Mouse (Mus musculus) stomach, postnatal 0 days (tissue): ENCODE results near the gene Pld2. TPM values are rescaled to one million over a fixed set of nuclear protein-coding genes. Genes with fewer than 3 reads are reported as not detected.
"Not testable (repeated sequence)": the region's sequence is repeated elsewhere in the genome, so short reads cannot be mapped to it uniquely, and the experiment has no call there.

ENCODE experiments used
- ATAC-seq: fragments of 200-750 bp; cut with Nextera tagmentation; 2 replicates; pipeline ENCODE4 v1.8.0; 2017; ENCODE audit not compliant: low FRiP score, low TSS enrichment
- DNase-seq: peaks from one replicate; pipeline ENCODE4 v3.0.0-alpha.2; 2016; ENCODE audit warnings: low spot score
- H3K27ac ChIP-seq: fragments of 300-500 bp; sonication (generic); replicated peaks from 2 replicates; pipeline ENCODE4 v1.5.1; 2014; ENCODE audit warnings: mild to moderate bottlenecking, control low read depth
- H3K27me3 ChIP-seq: fragments of 300-500 bp; sonication (generic); 2 replicates; pipeline ENCODE4 v1.6.1; 2014; ENCODE audit warnings: low read length; ENCODE audit not compliant: control insufficient read depth, insufficient read depth
- H3K36me3 ChIP-seq: fragments of 300-500 bp; sonication (generic); 2 replicates; pipeline ENCODE4 v1.6.1; 2014; ENCODE audit warnings: low read length, mixed read lengths; ENCODE audit not compliant: control insufficient read depth, insufficient read depth
- H3K4me1 ChIP-seq: fragments of 300-500 bp; sonication (generic); replicated peaks from 2 replicates; pipeline ENCODE4 v1.6.1; 2014; ENCODE audit warnings: antibody characterized with exemption; ENCODE audit not compliant: control insufficient read depth, insufficient read depth
- H3K4me2 ChIP-seq: fragments of 300-500 bp; sonication (generic); replicated peaks from 2 replicates; pipeline ENCODE4 v1.6.1; 2014; ENCODE audit warnings: low read depth, mild to moderate bottlenecking, control low read depth, moderate library complexity
- H3K4me3 ChIP-seq: fragments of 300-500 bp; sonication (generic); 2 replicates; pipeline ENCODE4 v1.5.1; 2014; ENCODE audit warnings: low read depth, low read length, control low read depth
- H3K9ac ChIP-seq: fragments of 300-500 bp; sonication (generic); 2 replicates; pipeline ENCODE4 v1.6.1; 2014; ENCODE audit warnings: mild to moderate bottlenecking, low read length, control low read depth, mixed read lengths
- H3K9me3 ChIP-seq: fragments of 300-500 bp; sonication (generic); 2 replicates; pipeline ENCODE4 v1.6.1; 2016; ENCODE audit warnings: low read length; ENCODE audit not compliant: control insufficient read depth
- CTCF ChIP-seq: IDR thresholded peaks from 2 replicates; pipeline ENCODE4 v1.5.1; 2016; ENCODE audit warnings: antibody characterized with exemption, low read depth, mild to moderate bottlenecking, moderate library complexity
- EP300 ChIP-seq: optimal IDR thresholded peaks from 2 replicates; pipeline ENCODE3; 2016; ENCODE audit warnings: antibody characterized with exemption
- WGBS: fragments of 180-500 bp; shearing (Covaris S2); extraction: QIAGEN DNeasy Blood & Tissue Kit; methylation state at CpG from one replicate; pipeline ENCODE4 v1.1.7; 2014; 5-methylcytosine and 5-hydroxymethylcytosine counted together
- polyA plus RNA-seq: library from polyadenylated mRNA; unstranded; fragments of >200 nt; fragmentation: Nextera tagmentation; extraction: Ambion mirVana; gene quantifications from 2 replicates; pipeline ENCODE4 v1.2.1, GENCODE M21; 2015

The Pld2 gene
- polyA plus RNA-seq, 1 experiment from 2014 or later, result 16.2 TPM

DNA sequence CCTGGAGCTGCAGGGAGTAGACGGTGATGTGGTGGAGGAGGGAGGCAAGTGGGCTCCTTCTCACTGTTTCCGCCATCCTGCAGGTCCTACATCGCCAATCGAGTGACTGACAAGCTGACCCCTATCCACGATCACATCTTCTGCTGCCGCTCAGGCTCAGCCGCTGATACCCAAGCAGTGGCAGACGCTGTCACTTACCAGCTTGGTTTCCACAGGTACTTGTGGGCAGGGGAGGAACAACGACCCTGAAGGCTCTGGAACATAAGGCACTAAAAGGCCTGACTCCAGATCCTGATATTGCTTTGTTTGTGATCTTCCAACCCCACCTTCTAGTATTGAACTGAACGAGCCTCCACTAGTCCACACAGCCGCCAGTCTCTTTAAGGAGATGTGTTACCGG lies 13.7 kb upstream of the Pld2 start:
- Histone ChIP-seq H3K9me3 (no peaks in the 10 kb centered on the region), H3K27ac (no peak overlapping the region), H3K4me3 (peak overlapping the region; percentile 68; the same call in 1 of the 2 replicates), H3K27me3 (no peaks in the 10 kb centered on the region), H3K9ac (peak overlapping the region; percentile 73; the same call in 1 of the 2 replicates), H3K4me1 (no peaks in the 10 kb centered on the region), H3K36me3 (peaks cover 9% of the 10 kb centered on the region; the same call in 1 of the 2 replicates), H3K4me2 (peak overlapping the region; percentile 64)
- DNase-seq, result no peak
- 85% methylated on average over 12 of the region's 12 CpGs for WGBS
- ATAC-seq, result no peak
- TF ChIP-seq CTCF (no peak), EP300 (no peak)

DNA sequence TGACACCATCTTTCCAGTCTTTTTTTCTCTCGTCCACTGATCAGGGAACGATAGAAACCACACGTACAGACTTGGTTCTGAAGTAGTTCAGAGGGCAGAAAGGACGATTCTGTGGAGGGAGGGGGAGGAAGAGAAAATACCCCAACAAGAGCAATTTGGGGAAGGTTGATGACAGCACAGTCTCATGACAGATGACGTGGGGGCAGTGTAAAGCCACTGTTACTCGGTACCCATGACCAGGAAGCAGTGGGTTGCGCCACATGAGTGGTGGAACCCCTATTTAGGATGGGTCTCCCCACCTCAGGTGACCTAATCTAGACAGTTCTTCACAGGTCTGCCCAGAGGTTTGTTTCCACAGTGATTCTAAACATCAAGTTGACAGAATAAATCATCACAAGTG lies 11.3 kb upstream of the Pld2 start:
- no peak overlapping the region for H3K27ac ChIP-seq
- ATAC-seq, result no peak
- H3K36me3 ChIP-seq, result peaks cover 9% of the 10 kb centered on the region; the same call in 1 of the 2 replicates
- WGBS, result 78% methylated on average over 7 of the region's 7 CpGs
- TF ChIP-seq EP300 (no peak), CTCF (no peak)
- H3K9ac ChIP-seq, result no peak overlapping the region
- DNase-seq, result no peak
- H3K4me2 ChIP-seq, result no peak overlapping the region
- no peak overlapping the region for H3K4me3 ChIP-seq
- H3K9me3 ChIP-seq, result no peaks in the 10 kb centered on the region
- no peaks in the 10 kb centered on the region for H3K27me3 ChIP-seq
- H3K4me1 ChIP-seq, result no peaks in the 10 kb centered on the region

DNA sequence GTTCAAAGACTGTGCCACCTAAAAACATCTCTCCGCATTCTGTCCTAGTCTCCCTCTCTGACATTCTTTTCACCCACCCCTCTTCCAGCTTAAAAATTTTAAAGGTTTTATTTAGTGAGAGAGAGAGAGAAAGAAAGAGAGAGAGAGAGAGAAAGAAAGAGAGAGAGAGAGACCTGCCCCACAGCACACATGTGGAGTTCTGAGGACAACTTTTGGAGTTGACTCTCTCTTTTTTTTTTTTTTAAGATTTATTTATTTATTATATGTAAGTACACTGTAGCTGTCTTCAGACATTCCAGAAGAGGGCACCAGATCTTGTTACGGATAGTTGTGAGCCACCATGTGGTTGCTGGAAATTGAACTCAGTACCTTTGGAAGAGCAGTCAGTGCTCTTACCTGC lies 8.8 kb upstream of the Pld2 start:
- H3K27me3 ChIP-seq, H3K4me2 ChIP-seq, H3K4me1 ChIP-seq, H3K9ac ChIP-seq, ATAC-seq, H3K27ac ChIP-seq, H3K4me3 ChIP-seq, DNase-seq, H3K36me3 ChIP-seq, H3K9me3 ChIP-seq: not testable (repeated sequence)
- 72% methylated on average over 2 of the region's 2 CpGs for WGBS
- peak; percentile 12; the same call in 1 of the 2 replicates for TF ChIP-seq CTCF

DNA sequence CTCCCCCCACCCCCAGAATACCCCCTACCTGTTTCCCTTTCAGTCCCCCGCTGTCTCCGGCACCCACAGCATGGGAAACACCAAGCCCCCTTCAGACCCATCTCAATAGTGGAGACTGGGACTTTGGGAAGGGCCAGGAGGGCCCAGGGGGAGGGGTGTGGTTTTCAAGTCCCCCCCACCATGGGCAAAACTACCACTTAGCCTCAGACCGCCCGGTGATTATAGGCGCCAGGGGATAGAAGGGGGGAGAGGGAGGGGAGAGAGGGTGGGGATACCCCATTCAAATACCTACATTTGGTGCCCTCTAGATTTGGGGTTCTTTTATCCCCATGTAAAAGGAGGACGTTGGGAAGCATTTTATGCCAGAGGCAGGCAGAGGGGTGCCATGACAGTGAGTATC lies 7.0 kb upstream of the Pld2 start, which contains the start of gene Gm40193:
Gm40193 (minus strand) TSS at position 101 of the 400 bp plus-strand sequence.
- Histone ChIP-seq H3K9ac (no peak within 1 kb of the TSS), H3K36me3 (peaks cover 6% of the 10 kb centered on the region; the same call in 1 of the 2 replicates), H3K4me3 (no peak within 1 kb of the TSS), H3K9me3 (no peaks in the 10 kb centered on the region), H3K27ac (no peak within 1 kb of the TSS), H3K27me3 (no peaks in the 10 kb centered on the region), H3K4me2 (no peak within 1 kb of the TSS), H3K4me1 (no peaks in the 10 kb centered on the region)
- no peak for TF ChIP-seq CTCF
- TF ChIP-seq EP300, result no peak
- WGBS, result 77% methylated on average over 6 of the region's 6 CpGs
- DNase-seq (no peak), ATAC-seq (no peak)

DNA sequence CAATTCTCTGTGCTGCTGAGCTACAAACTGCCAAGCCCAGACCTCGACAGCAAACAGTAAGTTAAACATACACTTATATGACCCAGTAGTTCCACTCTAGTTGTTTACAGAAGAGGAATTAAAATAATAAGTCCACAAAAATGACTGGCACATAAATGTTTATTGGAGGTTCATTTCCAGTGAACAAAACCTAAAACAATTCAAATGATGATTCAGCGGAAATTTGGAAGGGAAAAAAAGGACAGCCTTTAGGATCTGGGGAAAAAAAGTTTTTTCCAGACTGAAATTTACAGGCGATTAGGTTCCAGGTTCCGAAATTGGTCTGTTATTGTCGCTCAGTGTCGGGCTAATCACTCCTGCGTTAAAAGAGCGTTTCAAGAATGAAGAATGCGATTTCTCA lies 441 bp upstream of the Pld2 start:
- H3K27me3 ChIP-seq, result no peaks in the 10 kb centered on the region
- peak overlapping the region; percentile 75 for H3K4me2 ChIP-seq
- DNase-seq (no peak), ATAC-seq (no peak)
- H3K9ac ChIP-seq, result peak overlapping the region; percentile 76
- peak overlapping the region; percentile 71 for H3K4me3 ChIP-seq
- H3K27ac ChIP-seq, result peak overlapping the region; percentile 91
- no peaks in the 10 kb centered on the region for H3K36me3 ChIP-seq
- WGBS, result 7% methylated on average over 9 of the region's 9 CpGs
- TF ChIP-seq EP300 (no peak), CTCF (no peak)
- 0 out of 2 replicates have a peak, but pooled peaks cover 3% of the 10 kb centered on the region for H3K4me1 ChIP-seq
- H3K9me3 ChIP-seq, result no peaks in the 10 kb centered on the region

DNA sequence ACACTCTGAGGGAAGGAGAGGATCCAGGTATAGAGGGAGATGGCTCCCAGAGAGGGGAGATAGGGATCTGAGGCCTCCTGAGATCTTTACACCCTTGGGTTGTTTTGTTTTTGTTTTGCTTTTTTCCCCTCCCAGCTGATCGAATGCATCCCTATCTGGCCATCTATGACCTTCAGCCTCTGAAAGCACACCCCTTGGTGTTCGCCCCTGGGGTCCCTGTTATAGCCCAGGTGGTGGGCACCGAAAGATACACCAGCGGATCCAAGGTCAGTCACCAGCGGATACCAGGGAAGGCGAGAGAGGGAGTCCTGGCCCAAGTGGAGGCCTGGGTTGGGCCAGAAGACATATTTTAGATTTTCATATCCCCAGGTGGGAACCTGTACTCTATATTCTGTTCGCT lies 1.1 kb downstream of the Pld2 start:
- peak overlapping the region; percentile 75 for H3K4me2 ChIP-seq
- 0 out of 2 replicates have a peak, but pooled peaks cover 3% of the 10 kb centered on the region for H3K4me1 ChIP-seq
- H3K9me3 ChIP-seq, result no peaks in the 10 kb centered on the region
- H3K36me3 ChIP-seq, result no peaks in the 10 kb centered on the region
- H3K27me3 ChIP-seq, result no peaks in the 10 kb centered on the region
- peak overlapping the region; percentile 91 for H3K27ac ChIP-seq
- peak overlapping the region; percentile 71 for H3K4me3 ChIP-seq
- no peak for DNase-seq
- TF ChIP-seq EP300 (no peak), CTCF (no peak)
- H3K9ac ChIP-seq, result peak overlapping the region; percentile 45
- 86% methylated on average over 7 of the region's 7 CpGs for WGBS
- ATAC-seq, result no peak
